Mouse (Mus musculus) G1E (cell line): ENCODE measurements around the gene 4930404H24Rik.

Experiments used
- CTCF ChIP-seq: IDR thresholded peaks from 2 replicates; pipeline ENCODE4 v1.5.1; 2012; ENCODE audit warnings: low read depth, low read length, inconsistent platforms, mixed read lengths
- GATA1 ChIP-seq: IDR thresholded peaks from 2 replicates; pipeline ENCODE4 v1.6.1; 2012; ENCODE audit warnings: borderline replicate concordance, low read length, inconsistent platforms, mixed read lengths
- POLR2AphosphoS5 ChIP-seq: IDR thresholded peaks from 2 replicates; pipeline ENCODE4 v1.6.1; 2012; ENCODE audit warnings: low read depth, low read length, inconsistent platforms; ENCODE audit not compliant: insufficient replicate concordance
- TAL1 ChIP-seq: conservative IDR thresholded peaks from 2 replicates; pipeline ENCODE4 v1.6.1; 2012; ENCODE audit warnings: low read depth, low read length, inconsistent platforms, mixed read lengths

- TF ChIP-seq GATA1 = no peak
- TF ChIP-seq CTCF = no peak
- no peak for TF ChIP-seq TAL1
- TF ChIP-seq POLR2AphosphoS5 = no peak
Measured at GRCm38 (mm10) chr2:153469764-153470163, 22.8 kb upstream of the 4930404H24Rik start.
